Mouse (Mus musculus) mesoderm, embryonic 11.5 days (tissue): ENCODE measurements at regions not wholly inside any gene's neighbourhood (a gene's known extent, or its start where the extent isn't known, plus 50 kb on each side); places are given as distances from the start of the nearest gene placed in this dataset.

ENCODE experiments used
- DNase-seq: peaks from one replicate; pipeline ENCODE4 v3.0.0-alpha.2; 2012; ENCODE audit warnings: low read depth, low spot score

DNA sequence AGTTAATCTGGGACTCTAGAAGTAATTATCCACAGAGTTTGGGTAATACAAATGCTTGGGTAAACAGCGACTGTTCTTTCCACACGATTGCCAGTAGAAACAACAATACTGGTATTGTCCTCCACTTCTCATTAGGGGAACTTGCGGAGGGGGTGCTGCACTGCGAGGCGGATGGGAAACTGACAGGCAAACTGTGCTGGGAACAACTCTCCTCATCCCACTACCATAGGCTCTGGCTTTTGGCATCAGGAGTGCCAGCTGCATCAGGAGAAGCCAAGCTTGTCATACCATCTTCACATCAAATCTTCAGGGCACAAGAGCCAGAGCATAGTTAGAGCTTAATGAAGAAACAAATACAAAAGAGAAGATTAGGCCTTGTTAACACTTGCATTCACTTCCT lies 349.2 kb upstream of the Tmem161b start:
- DNase-seq = no peak

DNA sequence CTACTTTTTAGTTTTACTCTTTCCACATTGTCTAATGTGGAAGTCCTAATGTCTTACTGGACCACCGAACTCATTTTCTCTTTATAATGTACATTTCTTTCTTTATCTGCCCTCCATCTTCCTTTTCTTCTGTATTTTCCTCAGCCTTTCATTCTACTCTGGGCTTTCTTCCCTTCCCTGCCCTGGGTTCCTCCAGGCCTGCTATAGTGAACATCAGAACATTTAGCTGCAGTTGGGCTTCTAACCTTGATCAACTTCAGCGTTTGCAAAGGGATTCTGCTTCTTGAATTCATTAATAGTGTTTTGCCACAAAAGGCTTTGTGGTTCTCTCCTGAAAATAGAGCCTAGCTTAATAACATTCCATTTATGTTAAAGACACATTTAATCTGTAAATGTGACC lies 342.5 kb upstream of the Tmem161b start:
- DNase-seq = no peak

DNA sequence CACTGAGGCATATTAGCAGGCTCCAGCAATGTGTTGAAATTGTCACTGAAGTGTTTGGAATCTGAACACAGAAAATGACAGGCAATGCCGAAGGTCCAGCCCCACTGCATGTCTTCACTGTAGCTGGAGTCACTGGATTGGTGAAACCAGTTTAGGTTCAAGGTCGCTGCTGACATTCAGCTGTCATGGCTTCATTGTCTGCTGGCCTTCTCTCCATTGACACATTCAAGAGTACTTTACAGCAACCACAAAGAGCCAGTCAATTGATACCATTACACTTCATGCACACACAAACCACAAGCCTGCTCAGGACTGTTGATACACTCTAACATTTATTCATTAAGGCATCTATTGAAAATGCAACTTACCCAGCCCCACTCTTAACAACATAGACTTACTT lies 341.8 kb upstream of the Tmem161b start:
- DNase-seq = no peak

DNA sequence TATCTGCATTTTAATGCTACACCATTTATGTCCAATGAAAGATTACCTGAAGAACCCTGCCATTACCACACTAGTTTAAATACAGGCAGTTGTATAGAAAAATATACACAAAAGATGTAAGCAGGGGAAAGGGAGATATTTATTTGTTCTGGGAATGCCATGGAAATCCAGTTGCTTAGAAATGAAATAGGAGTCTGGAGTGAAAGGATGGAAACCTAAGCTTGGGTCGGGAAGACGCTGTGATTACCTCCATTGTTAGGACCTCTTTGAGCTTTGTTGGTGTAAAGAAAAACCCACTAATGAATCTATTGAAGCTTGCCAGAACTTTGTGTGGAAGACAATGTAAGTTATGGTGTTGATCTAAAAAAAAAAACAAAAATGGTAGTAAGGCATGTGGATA lies 341.3 kb upstream of the Tmem161b start:
- DNase-seq = no peak

DNA sequence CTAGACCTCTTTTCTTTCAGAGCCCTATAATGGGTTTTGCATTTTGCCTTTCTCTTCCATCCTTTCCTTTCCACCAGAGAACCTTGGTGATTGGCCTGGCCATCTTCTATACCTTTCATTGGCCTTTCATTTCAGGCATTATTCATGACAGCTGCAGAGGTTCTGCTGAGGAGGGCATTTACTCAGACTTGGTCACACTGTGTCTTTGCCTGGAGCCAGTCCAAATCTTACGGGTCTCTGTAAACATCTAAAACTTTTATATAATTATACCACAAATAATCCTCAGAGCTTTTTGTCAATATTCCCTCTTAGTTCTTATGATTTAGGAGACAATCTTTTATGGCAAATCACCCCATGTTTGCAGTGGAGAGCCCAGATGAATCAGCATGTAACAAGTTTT lies 339.3 kb upstream of the Tmem161b start:
- DNase-seq = no peak

DNA sequence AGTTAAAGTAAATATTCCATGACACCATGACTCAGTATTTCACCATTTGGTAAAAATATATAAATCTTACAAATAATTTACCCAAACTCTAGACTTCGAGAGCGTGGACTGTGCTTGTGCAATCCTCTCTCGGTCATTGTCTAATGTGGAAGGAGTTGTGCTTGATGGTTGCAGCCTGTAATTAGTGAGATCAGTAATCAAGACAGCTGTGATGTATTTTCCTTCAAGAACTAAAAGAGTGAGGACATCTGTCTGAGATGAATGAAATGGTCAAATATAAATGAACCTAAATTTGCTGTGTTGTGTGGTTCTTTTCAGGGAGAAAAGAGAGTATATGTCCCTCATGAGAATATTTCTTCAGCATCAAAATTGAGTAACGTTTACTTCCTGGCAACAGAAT lies 338.3 kb upstream of the Tmem161b start:
- DNase-seq = no peak

DNA sequence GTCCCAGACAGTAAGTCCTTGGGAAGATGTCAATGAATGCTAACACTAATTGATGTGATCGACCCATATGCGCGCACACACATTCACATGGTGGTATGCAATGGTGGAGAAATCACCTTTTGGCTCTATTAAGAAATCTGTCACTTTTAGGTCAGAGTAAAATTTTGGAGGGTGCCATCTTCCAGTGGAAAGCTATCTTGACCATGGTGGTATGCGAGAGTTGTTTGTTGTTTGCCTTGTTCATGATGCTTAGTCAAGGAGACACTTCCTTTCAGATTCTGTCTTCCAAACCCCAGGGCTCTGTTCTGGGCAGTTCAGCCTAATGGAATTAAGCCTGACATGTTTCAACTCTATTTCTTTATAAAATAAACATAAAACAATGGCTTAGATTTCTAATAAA lies 337.9 kb upstream of the Tmem161b start:
- no peak for DNase-seq

DNA sequence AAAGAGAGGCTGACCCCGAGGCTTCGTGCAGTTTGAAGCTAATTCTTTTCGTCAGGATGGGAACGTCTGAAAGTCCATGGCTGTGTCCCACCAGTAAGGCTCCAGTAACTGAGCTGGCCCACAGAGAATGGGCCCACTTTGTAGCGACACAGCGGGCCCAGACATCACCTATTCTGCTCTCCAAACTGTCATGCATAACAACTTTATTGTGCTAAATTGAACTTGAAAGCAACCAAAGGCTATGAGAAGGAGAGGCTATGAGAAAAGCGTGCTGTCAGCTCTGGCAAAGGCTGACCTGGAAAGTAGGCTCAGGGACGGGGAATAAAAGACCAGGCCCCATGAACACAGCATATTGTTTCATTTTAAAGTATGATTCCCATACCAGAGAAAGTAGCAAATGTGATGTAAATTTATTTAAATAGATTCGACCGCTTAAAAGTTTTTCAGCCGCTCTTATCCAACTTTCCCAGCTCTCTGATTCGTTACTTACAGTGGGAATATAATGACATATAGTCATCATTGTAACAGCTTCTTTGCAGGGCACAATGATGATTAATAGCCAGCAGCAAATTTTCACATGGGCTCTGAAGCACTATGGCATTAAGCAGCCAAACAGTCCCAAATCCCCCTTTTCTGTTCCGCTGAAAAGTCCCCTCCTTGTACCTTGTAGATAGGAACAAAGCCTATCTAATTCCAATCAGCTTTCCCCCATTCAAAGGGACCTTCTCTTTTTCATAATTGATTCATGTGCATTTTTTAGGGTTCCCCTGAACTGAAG lies 337.1 kb upstream of the Tmem161b start:
- no peak for DNase-seq

DNA sequence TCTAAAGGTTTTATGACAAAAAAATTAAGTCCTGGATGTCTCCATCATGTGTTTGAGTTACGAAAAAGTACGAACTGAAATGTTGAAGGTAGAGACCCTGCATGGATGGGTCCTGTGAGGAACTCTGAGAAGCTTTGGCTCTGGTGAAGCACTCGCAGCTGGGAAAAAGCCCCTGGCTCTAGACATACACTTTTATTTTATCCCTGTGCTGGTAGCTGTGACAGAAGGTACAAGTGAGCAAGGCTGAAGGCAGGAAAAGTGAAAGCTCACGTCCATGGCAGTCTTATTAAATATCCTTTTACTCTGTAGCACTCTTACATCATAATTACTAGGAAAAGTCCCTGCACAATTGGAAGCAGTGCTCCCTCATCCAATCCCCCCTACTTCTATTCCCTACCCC lies 336.4 kb upstream of the Tmem161b start:
- DNase-seq = no peak

DNA sequence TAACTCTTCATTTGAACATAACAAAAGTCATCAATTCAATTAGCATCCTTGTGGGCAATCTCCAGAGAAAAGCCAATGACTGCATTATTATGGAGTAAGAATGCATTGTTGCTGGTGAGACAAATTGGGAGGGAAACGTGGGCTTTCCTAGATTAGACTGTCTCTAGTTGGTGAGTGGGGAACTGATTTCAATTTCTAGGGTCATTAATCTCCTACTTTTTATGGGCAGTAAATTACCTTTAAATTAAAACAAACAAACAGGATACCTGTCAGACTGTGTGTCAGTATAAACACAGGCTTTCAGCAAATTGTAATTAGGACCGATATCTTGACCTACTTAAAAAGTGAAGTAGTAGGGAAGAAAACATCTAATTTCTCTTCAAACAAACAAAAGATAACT lies 307.4 kb upstream of the Tmem161b start:
- no peak for DNase-seq

DNA sequence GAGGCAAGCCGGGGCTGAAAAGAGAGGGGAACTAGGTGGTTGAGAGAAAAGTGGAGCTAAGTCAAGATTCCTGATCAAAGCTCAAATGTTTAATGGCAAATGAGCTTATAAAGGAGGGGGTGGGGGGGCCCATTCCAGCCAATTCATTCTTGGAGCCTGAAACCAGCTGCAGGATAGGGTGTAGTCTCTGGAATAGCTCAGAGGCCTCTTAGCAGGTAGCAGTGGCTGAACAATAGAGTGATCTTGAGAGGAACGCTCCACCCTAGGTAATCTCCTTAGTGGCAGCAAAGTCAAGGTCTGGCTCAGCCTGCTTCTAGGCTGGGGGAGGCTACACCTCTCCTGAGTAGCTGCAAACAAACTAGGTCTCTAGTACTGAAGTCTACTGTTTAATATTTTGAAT lies 289.3 kb upstream of the Tmem161b start:
- no peak for DNase-seq

DNA sequence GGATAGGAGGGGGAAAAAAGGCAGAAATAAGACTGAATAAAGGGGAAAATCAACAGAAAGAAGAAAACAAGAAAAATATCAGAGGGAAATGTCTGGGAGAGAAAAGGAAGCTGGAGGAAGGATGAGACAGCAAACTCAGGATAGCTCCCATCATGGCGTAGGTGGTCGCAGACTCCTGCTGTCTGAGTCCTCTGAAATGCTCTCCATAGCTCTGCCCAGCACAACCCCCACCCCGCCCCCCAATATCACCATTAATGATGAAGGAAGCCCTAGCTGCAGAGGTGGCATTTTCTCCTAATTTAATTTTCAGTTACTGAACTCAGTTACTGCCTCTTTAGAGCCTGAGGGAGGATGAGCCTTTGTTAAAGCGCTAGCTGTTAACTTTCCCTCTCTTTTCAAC lies 275.6 kb upstream of the Tmem161b start:
- no peak for DNase-seq

DNA sequence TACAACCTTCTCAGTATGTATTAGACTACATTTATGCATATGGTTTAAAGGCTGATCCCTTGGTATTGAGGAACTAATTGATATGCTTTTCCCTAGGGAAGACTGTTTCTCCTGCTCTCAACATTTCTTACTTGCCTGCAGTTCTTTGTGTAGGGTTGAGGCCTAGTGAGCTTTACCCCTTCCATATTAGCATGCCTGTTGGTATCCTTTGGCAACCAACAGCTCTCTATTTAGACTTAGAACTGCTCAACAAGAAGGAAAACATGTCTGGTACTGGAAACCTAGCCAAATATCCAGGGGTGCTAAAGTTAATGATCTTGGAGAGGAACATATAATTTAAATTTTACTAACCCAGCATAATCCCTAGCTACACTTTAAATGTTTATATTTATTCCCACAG lies 270.9 kb upstream of the Tmem161b start:
- DNase-seq = no peak

DNA sequence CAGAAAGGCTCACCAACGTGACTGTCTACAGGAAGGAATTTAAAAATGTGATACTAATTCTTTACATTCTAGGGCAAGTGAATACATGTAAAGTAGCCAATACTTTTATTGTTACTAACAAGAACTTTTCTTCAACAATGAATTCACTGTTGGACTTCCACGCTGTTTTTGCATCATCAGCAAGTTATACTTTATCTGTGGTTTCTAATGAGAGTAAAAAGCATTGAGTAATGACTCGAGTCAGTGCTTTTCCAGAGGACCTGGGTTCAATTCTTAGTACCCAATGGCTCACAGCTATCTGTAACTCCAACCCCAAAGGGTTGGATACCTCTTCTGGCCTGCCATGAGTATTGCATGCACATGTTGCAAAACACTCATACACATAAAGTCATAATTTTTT lies 270.3 kb upstream of the Tmem161b start:
- DNase-seq = no peak

DNA sequence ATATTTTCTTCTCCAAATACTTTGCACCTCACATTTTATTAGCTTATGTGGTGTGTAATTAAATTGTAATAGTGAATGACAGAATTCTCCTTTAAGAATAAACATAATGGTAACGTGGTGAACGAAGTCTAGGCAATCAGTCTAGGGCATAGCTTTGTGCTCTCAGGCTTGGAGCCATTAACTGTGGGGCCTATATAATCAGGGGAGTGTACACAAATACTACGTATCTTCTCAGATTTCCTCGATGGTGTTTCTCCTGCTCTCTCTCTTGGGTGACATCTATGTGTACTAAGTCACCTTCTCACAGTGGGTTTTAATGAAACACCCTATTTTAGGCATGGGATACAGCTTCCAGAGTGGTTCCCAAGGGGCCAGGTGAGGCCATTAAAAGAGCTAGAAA lies 269.7 kb upstream of the Tmem161b start:
- no peak for DNase-seq

DNA sequence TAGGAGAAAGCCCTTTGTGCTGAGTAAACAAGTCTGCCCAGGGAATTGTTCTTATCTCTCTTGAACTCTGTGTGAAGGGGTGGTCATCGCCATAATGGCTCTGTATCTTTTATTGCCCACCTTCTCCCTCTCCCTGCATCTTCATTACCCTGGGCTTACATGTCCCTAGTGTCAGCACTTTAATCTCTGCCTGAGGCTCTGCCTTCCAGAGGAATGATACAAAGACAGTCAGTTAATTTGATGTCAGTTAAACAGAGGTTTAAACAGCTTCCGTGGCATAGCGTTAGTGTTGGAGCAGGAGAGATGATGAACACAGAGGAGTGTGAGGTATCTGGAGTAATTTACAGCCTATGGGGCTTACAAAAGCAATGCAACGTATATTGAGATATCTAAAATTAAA lies 269.2 kb upstream of the Tmem161b start:
- no peak for DNase-seq

DNA sequence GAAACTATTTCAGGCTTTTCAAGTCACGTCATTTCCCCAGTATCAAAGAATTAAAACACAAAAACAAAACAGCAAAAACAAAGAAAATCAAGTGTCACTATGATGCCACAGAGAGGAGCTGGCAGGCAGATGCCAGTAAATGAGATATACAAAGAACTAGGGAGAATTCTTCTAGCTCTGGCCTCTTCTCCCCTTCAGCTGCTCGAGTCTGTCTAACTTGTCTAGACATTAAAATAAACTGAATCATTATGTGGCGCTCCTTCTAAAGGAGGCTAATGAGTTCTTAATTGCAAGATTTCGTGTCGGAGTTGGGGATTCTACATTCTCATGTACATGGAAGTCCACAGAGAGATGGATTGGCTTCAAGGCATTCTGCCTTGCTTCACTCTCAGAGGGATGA lies 266.4 kb upstream of the Tmem161b start:
- DNase-seq = no peak

DNA sequence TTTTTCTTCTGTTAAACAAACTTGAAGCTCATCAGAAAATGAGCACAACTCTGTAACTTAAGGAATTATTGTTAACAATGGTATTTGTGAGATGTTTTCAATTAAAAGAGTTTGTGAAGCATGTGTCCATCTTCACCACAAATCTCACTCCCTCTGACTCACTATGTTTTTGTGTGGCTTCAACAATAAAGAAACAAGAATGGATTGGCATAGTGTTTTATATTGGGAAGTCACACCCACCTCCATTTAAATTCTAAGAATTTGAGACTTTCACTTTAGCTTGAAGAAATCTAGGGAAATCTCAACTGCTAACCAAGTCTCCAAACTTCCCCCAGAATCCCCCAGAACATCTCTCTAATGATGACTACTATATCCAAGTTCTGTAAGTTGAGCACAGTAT lies 243.6 kb upstream of the Tmem161b start:
- no peak for DNase-seq

DNA sequence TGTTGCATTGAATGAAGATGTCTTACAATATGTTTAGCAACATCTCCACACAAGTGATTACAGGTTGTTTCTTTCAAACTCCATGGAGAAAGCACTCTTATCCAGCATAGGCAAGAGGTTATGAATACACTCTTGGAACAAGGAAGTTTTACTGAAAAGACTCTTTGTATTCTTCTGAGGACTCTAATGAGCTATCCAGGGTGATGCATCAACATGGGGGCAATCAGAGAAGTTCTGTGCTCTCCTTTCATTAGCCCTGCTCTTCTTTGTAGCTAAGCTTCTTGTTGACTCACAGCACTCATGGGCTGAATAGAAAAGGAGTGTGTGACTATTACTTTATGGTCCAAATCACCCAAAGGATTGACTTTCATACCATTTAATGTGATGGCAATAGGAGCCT lies 242.6 kb upstream of the Tmem161b start:
- no peak for DNase-seq

DNA sequence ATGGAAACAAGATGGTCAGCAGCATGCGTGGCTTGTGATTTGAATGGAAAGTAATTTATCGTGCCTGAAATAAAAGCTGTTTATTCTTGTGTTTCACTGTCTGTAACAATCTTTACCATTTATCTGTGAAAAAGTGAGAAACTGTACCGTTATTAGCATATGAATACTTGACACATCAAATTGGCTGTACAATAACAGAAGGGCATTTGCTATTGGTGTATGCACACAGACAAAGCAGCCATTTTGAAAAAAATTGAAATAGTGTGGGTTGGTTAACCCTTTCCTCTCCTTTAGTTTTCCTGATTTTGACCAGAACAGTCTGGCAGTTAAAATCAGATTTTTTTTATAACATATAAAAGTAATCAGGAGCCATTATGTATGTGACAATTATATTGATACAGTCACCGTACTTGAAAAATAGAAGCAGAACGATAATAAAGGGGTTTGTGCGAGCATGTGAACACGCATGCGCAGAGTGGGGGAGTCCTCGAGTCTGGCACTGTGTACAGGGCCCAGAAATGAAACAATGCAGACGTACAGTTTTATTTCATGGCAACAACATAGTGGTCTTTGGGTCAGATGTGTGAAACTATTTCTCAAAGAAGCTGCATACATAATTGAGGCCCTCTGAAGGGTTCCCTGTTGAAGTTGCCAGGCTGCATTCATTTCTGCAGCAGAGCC lies 237.3 kb upstream of the Tmem161b start:
- DNase-seq = peak; percentile 25

DNA sequence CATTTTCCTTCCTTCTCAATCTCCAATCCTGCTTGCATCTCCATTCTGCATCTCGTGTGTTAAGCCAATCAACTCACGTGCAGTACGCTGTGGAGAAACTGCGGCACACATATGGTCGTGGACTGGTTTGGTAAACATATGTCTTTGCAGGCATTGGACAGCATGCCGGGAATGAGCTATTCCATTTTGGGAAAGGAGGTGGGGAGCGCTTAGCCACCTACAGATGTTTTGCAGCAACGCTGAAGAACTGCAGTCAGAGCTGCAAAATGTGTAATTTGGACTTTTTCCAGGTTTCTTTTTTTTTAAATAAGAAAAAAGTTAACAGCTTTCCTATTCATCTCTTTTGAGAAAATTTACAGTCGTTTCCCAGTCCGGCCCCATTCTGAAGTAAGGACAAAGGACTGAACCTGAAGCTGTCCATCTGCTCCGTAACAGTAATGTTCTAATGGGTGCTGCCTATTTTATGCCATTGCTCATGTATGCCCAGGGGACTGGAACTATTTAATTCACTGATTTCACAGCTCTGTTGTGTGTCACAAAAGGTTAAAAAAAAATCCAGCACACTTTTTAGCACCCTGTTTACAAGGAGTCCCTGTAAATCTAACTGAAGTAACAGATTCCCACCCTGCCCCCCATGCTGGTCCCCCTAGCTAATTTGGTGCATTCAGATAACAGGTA lies 234.2 kb upstream of the Tmem161b start:
- peak; percentile 63 for DNase-seq

DNA sequence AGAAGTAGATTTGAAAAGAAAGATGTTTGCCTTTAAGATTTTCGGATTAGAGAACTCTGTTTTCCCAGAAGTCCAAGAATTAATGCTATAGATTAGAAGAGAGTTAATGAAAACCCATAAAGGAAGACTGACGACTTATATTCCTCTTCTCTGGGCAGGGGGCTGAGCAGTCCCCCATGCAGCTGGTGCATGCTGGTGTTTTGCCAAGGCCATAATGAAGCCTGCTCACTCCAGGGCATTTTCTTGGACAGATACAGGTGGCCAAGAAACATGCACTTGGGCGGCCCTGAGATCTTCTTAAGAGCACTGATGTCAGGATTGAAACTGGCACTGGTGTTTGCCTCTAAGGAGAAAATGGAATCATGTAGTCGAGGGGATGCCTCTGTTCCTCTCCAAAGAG lies 233.6 kb upstream of the Tmem161b start:
- DNase-seq = no peak
